Mouse (Mus musculus) heart, adult 11 months (tissue): ENCODE results near the gene Styx.
"Not testable (repeated sequence)": the region's sequence is repeated elsewhere in the genome, so short reads cannot be mapped to it uniquely, and the experiment has no call there.

Source experiments
- DNase-seq: peaks from one replicate; pipeline ENCODE4 v3.0.0; 2022

Gene Styx

DNA sequence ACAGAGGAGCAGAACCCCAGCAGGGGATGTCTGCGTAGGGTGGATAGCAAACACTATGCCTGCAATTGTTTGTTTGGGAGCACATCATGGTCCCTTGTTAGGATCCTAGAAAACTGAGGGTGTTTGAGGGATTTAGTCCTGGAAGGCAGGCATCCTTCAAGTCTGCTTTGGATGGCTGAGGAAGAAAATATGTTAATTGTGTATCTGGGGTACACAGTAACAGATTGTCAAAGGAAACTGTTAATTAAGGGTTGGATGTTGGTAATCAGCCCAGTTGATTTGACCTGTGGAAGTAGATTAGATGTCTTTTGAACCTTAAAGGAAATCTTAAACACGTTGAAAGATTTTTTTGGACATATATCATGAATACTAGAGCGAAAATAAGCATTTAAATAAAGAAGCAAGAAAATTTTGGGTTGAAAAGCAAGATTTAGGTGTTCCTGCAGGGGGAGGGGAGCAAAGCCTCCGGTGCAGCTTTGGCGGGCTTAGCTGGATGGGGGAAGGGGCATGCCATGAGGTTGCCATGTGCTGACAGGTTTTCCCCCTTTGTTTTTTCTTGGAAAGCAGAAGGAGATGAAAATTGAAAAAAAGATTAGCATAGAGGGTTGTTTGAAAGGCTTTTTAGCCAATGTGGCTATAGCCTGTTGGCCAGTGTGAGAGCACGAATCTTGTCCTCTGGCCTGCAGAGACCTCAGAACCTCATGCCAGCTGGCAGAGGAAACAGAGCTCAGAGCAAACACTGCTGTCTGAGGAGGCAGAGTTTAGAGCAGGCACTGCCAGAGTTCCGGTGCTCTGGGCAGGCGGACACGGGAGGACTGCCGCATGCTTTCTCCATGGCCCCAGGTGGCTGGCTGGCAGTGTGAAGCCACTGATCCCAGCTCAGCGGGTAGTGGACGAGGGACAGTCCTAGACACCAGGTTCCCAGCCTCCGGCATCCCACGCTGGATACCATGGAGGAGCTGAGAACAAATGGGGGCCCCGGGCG, 13.6 kb downstream of the Styx start:
- peak; percentile 97 for DNase-seq

DNA sequence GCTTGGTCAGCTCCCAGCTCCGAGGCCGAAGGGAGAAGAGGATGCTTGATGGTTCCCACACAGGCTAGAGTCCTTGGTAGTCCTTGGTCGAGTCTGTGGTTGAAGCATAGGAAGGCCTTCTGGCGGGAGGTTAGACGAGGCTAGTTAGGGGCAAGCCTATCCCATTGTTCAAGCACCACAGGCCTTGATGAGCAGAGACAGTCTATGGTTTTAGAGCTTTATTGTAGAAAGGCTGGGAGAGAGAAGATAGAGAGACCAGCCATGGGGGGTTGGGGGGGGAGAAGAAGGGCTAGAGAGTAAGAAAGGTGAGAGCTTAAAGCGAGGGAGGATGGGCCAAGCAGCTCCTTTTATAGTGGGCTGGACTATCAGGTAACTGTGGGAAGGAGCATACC, 14.3 kb downstream of the Styx start:
- DNase-seq: no peak

DNA sequence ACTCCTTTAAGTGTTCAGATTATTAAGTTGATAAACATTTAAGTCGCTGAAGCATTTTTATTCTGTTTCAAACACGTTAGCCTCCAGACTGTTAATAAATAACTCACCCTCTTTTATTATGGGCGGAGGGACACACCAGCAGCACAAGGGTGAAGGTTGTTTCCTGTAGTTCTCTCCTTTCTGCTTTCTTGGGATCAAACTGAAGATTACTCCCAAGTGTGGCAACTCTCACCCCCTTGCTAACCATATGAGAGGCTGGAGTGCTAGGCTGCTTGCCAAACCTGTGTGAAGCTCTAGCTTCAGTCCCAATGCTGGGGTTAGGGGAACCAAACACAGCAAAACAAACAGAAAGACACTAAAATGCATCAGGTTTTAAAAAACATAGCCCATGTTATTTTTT, 27.9 kb downstream of the Styx start:
- no peak for DNase-seq

DNA sequence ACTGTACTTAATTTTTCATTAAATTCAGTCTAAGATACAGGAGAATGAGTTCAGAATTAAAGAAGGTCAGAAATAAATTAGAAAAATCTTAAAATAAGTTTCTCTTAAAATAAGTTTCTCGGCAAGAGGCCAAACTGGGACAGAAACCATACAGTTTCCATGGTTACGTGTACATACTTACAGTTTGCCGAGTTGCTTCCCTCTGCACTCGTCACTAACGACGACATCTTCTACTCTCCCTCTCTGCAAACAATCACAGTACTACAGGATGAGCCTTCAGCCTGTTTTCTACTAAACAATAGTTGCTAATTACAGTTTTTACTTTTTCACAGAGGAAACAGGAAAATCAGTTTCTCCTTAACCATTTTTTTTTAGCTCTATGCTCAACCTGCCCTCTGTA, 29.9 kb downstream of the Styx start:
- DNase-seq: no peak

DNA sequence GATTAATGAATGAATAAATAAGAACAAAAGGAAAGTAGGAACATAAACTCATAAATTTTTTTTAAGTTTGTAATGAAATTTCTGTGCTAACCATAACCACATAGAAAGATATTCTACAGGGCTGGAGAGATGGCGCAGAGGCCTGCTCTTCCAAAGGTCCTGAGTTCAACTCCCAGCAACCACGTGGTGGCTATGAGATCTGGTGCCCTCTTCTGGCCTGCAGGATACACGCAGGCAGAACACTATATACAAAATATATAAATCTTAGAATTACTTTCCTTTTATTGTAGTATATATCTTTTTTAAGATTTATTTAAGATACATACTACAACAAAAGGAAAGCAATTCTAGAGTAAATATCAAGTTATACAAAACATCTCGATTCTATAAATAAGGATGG, 32.0 kb downstream of the Styx start:
- DNase-seq: no peak

DNA sequence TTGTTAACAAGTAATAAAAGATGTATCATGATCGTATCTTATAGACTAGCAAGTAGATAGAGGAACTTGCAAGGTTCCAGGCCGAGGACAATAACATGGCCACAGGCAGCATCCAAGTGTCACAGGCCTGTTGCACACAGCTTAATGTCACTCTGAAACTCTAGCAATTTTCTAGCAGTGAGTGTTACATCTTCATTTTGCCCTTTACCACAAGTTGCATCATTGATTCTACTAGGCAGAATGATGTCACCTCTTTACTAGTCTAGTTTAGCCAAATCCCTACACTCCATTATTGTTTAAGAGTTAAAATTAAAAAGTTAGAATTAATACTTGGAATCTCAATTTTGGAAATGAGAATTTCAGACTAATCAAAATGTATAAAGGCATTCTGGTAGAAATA, 34.7 kb downstream of the Styx start:
- DNase-seq: no peak

DNA sequence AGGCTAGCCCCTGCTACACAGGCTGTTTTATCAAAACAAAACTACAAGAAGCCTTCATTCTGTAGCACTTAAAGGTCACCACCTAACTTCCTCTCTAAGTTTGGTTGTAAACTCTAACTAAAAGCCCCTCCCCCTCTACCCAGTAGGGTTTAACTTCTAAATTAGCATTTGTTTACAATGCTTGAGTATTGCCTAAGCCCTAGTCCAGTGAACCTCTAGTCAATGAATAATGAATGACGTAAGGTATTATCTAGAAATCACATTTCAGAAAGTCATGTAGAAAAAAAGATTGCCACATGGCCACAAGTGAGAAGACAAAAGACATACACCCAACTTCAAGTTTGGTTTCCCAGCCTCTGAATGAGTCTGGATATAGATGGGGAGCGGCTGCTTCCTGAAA, 36.6 kb downstream of the Styx start:
- DNase-seq: no peak

DNA sequence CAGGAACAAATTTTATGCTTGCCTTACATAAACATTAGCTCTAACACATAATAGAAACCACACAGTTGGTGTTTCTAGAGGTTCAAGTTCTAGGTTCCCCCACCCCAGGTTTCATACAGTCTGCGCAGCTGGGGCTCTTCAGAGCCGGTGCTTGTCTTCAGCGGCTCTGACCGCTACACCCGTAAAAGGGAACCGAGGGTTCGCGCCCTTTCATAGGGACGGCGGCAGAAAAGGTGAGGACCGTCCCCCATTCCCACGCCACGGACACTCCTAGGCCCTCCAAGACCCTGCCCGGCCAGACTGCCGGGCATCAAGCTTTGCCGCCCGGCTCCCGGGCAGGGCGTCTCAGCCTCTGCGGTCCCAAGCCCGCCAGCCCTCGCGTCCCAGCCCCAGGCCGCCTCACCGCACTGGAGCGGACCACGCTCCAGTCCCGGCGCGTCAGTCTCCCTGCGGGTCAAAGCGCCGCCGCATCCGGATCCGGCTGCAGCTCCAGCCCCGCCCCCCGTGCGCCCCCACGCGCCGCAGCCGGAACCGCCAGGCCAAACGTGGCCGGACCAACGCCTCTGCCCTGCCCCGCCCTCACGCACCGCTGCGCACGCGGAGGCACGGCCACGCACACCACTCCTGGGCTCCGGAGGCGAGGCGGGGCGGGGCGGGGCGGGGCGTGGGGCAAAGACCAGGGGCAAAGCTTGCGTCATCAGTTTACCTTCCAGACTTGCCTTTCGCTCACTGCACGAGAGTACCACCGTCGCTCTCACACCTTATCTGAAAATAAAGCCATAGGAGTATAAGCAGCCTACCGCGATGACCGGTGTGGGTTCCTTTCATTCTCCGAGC, 37.7 kb downstream of the Styx start:
- peak; percentile 99 for DNase-seq

DNA sequence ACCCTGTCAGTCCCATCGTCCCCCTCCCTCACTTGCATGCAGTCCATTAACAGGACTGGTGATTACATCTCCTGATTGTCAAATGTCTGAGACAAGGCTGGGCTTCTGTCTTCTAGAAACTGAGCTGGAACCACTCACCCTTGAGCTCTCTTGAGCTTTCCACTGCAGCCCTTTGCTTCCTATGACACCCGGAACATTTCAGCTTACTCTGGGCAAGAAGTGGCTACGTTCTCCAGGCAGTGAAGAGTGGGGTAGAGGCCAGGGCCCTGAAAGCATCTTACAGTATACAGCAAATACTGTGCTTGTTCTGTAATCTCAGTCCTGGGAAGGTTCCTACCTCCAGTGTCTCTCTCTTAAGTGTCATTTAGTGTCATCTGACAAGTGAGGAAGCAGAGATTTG, 38.3 kb downstream of the Styx start:
- DNase-seq: no peak

DNA sequence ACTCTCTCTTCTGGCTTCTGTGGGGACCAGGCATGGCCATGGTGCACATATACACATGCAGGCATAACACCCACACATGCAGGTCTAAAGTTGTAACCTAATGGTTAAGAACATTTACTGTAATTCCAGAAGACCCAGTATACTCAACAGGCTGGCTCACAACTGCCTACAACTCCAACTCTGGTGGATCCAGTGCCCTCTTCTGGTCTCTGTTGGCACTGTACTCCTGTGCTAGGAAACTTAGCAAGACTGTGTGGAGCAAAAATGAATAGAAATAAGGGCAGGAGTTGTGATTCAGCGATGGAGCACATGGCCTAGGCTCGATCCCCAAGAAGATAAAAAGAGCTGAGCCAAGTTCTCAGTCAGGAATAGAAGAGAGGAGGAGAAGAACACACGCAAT, 48.9 kb downstream of the Styx start:
- no peak for DNase-seq

DNA sequence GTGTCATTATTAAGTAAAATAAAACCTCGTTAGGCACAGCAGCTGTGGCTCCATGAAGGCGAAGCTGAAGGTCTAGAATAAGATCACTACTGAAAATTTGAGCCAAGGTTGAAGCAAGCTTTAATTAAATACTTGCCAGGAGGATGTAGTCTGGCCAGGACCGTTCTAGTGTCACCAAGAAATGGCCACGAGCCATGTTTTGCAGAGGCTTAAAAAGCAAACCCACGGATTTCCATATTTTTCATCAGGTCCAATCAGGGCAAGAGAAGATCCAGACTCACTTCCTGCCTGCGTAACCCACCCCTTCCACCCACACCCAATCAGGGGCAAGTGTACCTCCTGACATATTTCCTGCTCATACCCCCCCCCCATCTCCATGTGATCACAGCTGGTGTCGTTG, 52.8 kb downstream of the Styx start:
- peak; percentile 90 for DNase-seq

DNA sequence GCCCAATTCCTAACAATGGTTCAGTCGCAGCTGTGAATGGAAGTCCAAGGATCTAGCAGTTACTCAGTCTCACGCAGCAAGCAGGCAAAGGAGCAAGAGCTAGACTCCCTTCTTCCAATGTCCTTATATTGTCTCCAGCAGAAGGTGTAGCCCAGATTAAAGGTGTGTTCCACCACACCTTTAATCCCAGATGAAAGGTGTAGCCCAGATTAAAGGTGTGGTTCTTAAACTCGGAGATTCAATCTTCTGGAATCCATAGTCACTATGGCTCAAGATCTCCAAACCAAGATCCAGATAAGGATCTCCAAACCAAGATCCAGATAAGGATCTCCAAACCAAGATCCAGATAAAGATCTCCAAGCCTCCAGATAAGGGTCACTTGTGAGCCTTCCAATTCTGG, 53.9 kb downstream of the Styx start, which contains the start of gene Gnpnat1:
Gene Gnpnat1 (minus strand): TSS at position 101 of the 400 bp plus-strand sequence.
- DNase-seq: not testable (repeated sequence)

DNA sequence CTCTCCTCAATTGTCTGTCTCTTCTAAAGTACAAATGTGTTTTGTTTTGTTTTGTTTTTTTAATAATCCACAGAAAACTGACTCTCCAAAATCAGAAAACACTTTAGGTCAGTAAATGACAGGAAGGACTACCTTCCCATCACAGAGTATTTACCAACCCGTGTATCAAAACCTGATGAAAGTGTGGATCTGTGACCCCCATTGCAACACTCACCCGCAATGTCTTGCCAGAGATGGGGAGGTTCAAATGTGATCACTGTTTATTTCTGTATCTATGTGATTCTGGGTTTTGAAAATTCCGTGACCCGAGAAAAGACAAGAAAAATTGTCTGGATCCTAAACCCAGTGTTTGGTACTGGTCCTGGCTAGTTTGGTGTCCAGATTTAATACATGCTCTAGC, 65.4 kb downstream of the Styx start:
- no peak for DNase-seq

DNA sequence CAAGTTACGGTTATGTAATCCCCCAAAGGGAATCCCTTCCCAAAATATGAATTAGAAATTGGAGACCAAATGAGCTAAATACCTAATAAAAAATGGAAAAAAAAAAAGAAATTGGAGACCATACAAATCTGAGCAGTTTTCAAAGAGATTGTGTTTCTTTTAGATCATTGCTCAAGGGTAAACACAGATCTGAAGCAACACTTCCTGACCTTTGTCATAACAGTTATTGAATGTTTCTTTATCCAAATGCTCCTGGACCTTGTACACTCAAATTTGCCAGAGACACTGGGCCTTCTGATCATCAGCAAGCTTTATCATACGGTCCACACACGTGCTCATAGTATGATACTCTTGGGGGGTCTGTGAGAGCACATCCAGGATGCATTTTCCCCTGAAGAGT, 67.7 kb downstream of the Styx start:
- DNase-seq: no peak

DNA sequence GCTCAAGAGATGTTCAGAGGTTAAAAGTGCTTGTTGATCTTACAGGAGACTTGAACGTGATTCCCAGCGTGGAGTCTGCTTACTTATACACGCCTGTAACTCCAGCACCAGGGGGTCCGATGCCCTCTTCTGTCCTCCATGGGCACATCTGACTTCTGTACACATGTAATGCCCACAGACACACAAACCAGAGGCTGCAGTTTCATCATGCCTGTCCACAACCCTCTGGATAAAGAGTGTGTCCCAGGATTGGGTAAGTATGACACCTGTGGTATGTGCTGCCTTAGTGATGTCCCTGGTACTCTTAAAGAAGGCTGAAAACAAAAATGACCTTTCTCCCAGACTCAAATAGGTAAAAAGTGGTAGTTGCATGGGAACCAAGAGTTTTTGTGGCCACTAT, 68.4 kb downstream of the Styx start:
- DNase-seq: peak; percentile 85

DNA sequence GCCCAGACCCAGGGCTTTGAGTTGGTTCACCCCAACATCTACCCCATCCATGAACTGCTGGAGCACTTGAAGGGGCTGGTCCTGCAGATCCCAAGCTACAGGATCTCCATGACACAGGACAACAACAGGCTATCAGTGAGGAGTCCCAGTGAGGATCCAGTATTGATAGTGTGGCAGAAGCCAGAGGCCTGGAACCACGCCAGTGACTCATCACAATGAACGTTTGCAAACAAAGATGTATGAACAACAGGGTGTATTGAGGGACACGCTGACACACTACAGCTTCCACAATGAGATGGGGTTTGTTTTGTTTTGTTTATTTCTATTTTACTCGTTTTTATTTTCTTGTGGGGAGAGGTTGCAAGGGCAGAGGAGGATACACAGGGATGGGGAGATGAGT, 71.5 kb downstream of the Styx start:
- DNase-seq: no peak

DNA sequence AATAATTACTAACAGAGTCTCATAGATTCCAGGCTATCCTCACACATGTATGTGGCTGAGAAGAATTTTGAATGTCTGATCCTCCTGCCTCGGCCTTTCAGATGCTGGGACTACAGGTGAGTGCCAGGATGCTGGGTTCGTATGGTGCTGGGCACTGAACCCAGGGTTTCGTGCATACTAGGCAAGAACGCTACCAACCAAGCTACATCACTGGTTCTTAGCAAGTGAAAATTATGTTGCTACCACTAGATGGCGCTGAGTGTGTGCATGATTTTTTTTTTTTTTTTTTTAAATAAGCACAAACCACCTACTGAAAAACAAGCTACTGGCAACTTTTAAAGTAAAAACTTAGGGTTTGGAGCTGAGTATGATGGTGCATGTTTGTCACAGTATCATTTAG, 72.3 kb downstream of the Styx start:
- DNase-seq: no peak

DNA sequence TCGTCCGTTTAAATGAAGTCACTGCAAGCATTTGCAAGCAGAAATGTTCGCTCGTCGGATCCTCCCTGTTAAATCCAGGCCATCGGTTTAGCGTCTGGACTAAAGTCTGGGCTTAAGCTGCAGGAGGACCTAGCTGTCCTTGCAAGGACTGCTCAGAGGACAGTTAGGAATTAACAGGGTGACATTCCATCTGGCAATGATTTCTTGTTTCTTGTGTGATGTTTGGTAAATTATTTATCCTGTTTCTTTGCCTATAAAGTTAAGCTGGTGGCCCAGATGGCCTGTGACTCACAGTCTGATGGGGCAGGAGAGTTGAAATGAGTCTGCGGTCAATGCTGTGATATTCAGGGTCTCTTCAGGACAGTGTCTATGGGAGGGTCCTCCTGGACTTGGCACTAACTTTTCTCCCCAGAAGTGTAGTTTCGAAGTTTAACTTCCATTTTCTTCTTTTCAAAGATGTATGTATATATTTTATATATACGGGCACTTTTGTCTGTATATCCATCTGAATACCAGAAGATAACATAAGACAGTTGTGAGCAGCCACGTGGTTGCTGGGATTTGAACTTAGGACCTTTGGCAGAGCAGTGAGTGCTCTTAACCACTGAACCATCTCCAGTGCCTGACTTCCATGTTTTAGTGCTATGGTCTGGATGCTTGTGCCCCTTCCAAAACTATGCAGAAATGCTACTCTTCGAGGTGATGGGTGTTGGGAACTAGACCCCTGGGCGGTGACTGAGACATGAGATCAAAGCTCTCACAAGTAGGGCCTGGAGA, 79.4 kb downstream of the Styx start:
- no peak for DNase-seq

DNA sequence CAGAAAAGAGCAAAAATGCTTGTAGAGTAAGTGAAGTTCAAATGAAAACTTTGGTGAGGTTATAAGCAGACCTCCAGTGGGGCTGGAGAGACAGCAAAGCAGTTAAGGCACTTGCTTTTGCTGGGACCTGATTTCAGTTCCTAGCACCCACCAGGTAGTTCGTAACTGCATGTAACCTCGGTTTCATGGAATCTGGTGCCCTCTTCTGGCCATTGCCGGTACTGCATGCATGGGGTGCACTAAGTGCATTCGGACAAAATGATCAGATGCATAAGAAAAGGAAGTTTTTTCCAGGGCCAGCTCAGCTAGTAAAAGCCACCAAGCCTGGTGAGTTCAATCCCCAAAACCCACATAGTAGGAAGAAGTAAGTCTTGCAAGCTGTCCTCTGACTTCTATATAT, 81.1 kb downstream of the Styx start:
- no peak for DNase-seq

DNA sequence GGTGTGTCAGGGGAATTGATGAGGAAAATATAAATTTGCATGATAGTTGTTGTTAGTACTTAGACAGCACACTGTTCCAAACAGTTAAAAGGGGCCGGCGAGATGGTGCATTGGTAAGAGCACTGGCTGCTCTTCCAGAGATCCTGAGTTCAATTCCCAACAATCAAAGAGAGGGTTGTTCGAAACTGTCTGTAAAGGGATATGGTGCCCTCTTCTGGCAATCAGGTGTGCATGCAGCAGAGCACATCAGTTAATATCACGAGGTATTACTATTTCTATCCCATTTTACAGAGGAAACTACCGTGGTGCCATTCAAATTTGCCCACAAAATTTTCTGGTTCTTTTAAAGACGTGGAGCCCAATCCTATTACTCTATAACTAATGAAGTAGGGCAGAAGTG, 83.3 kb downstream of the Styx start:
- DNase-seq: no peak

DNA sequence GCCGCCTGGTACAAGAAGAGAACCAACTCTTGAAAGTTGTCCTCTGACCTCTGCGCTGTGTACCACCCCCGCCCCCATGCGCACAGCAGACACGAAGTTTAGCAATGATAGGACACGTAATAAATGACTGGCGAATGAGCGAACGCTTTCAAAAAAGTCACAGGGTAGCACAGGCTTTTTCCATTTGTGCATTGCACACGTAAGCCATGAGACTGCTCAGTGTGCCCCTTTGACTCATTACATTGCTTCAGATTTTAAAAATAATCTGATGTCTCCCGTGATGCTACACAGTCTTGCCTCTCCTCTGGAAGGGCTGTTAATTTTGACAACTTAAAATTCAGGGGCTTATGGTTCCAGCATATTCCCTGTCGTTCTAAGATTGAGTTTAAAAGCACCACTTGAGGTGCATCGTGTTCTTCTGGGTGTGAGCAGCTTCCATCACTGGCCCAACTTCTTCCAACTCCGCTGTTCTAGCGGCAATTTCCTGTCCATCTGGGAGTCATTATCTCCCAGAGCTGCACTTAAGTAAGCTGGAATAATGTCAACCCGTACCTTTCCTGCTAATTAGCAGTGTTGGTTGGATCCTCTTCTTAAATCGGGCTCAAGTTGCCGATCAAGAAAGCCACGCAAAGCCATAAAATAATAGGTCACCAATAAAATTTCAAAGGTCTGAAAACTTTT, 87.5 kb downstream of the Styx start:
- DNase-seq: peak; percentile 88

DNA sequence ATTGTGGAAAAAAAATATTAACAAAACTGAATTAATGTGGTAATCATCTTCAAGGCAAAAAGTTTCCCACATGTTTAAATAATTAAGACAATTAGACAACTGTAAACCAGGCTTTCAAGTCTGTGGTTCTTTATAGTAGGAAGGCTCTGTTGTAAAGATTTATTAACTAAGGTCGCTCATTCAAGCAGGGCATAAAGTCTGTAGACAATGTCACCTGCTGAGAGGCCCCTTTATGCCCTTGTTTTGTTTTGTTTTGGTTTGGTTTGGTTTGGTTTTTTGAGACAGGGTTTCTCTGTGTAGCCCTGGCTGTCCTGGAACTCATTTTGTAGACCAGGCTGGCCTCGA, 88.0 kb downstream of the Styx start:
- no peak for DNase-seq

DNA sequence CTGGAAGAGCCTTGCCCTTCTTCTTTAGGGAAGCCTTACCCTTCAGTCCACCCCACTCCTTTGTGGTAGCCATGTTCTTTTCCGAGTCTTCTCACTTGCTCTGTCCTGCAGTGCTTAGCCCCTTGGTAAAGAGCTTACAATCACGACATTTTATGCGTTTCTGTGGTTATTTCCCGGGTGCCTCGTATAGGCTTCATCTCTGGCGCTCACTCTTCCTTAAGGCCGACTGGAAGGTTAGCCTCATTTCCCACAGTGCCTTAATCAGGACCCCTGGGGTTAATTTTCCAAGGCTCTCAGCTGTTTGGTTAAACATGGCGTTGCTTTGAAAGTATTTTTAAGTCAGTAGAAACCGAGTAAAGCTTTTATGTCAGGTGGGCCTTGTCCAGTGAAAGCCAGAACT, 88.5 kb downstream of the Styx start:
- peak; percentile 65 for DNase-seq
